Comparison of ENCODE assay signal across 8 mouse cellular contexts in the genomic region with DNA sequence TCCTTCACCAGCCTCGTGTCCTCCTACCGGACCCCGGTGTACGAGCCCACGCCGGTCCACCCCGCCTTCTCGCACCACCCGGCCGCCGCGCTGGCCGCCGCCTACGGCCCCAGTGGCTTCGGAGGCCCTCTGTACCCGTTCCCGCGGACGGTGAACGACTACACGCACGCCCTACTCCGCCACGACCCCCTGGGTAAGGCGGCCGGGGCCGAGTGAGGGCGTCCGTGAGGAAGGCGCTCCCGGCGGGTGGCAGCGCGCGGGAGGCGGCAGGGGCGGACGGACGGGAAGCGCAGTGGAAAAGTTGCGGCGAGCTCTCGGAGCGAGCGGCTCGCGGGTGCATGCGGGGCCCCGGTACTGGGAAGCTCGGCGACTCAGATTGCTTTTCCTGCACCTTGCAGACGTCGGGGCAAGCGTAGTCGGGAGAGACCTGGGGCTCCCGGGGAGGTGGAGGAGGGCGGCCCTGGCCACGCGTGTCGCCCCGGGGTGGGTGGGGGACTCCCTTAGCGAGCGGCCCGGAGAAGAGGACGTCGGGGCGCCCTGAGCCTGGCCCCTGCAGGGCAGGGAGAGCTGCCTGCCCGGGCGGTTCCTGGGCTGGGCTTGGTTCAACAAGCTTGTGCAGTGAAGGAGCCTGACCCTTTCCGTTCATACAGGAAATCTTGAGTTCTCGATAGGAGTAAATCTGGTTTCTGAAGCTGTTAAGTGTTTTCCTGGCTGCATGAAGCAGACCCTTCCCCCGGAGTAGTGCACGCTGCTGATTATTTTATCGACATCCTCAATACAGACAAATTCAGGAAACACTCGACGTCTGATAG. TPM values are rescaled to one million over a fixed set of nuclear protein-coding genes. Genes with fewer than 3 reads are reported as not detected.
DNase-seq lines count a peak whose midpoint lies in the region; ATAC-seq and TF ChIP-seq lines count a peak whose summit lies in the region.

No protein-coding gene starts in this region.

- peak overlapping the region; percentile 81 for H3K9ac ChIP-seq in lung, embryonic 16.5 days (ENCODE audit: low read length)

- peak overlapping the region; percentile 66 for H3K27ac ChIP-seq in kidney, adult 2 months (ENCODE audit: insufficient read depth, low read depth, low read length)
- H3K27ac ChIP-seq in lung, embryonic 16.5 days (ENCODE audit: low read length) = peak overlapping the region; percentile 94

- H3K4me1 ChIP-seq in kidney, adult 2 months (ENCODE audit: control insufficient read depth, insufficient read depth, low read length) = no peaks in the 10 kb centered on the region
- peaks cover 11% of the 10 kb centered on the region; the same call in 1 of the 2 replicates for H3K4me1 ChIP-seq in lung, embryonic 16.5 days (replicated peaks; ENCODE audit: control insufficient read depth, insufficient read depth, low read length)

- H3K36me3 ChIP-seq in kidney, adult 2 months (ENCODE audit: control insufficient read depth, insufficient read depth, low read length) = no peaks in the 10 kb centered on the region
- no peaks in the 10 kb centered on the region for H3K36me3 ChIP-seq in lung, embryonic 16.5 days (ENCODE audit: control insufficient read depth, insufficient read depth, low read length)

- no peaks in the 10 kb centered on the region; the same call in 1 of the 2 replicates for H3K9me3 ChIP-seq in lung, embryonic 16.5 days (ENCODE audit: control insufficient read depth, low read length)

- peaks cover 7% of the 10 kb centered on the region for H3K27me3 ChIP-seq in kidney, adult 2 months (replicated peaks; ENCODE audit: control insufficient read depth, insufficient read depth, low read length)
- peaks cover 56% of the 10 kb centered on the region for H3K27me3 ChIP-seq in lung, embryonic 16.5 days (ENCODE audit: control insufficient read depth, insufficient read depth, low read depth, low read length)

- WGBS in kidney, adult 2 months = under 1% methylated on average over 77 of the region's 77 CpGs
- WGBS in lung, embryonic 16.5 days = under 1% methylated on average over 72 of the region's 77 CpGs

- peak overlapping the region; percentile 81 for H3K4me2 ChIP-seq in lung, embryonic 16.5 days (ENCODE audit: low read depth, low read length)

- DNase-seq in layer of hippocampus, postnatal 10 days (ENCODE audit: low spot score in 2 of 2) = peak; percentile 12 to 15
- DNase-seq in layer of hippocampus, adult 9-10 months (ENCODE audit: low spot score) = no peak
- peak; percentile 41 for DNase-seq in embryo, embryonic 10 days (ENCODE audit: low spot score)
- peak; percentile 74 to 89 for DNase-seq in heart, adult 9 months (ENCODE audit: low spot score in 2 of 2)
- peak; percentile 81 for DNase-seq in kidney, adult 2 months
- peak; percentile 48 for DNase-seq in yolk sac, embryonic 10.5 days (ENCODE audit: low spot score)

- peak; percentile 87 for ATAC-seq in lung, embryonic 16.5 days (ENCODE audit: low read depth)
- peak; percentile 30; the same call in 1 of the 2 replicates for ATAC-seq in neutrophil, adult 5-6 weeks (ENCODE audit: extremely low read depth, insufficient number of reproducible peaks, low FRiP score, poor library complexity, severe bottlenecking)

- peak overlapping the region; percentile 71 for H3K4me3 ChIP-seq in kidney, adult 2 months (ENCODE audit: insufficient read depth, low read depth, low read length)
- H3K4me3 ChIP-seq in lung, embryonic 16.5 days (ENCODE audit: low read length) = peak overlapping the region; percentile 74

- no peak for TF ChIP-seq CTCF in kidney, adult 2 months (conservative IDR thresholded peaks at IDR 0.05; ENCODE audit: insufficient read depth, insufficient read length, low read depth, low read length)

- TF ChIP-seq POLR2A in kidney, adult 2 months (IDR thresholded peaks at IDR 0.05; ENCODE audit: low read depth, low read length) = no peak

RNA-seq across cellular contexts. Expression of a gene that starts 0.6 kb away (rescaled TPM):
- total RNA-seq in layer of hippocampus, postnatal 10 days (2021) = 1 to 10 TPM; 2.3 to 3.5 TPM
- polyA plus RNA-seq in kidney, adult 2 months (2012; rRNA removed) = 3.2 and 3.4 TPM in 2 replicates
- polyA plus RNA-seq in lung, embryonic 16.5 days (2015; fragmentation: Nextera tagmentation; extraction: Ambion mirVana) = 38.3 and 40.2 TPM in 2 replicates
- 57.2 and 72.9 TPM in 2 replicates for total RNA-seq in neutrophil, adult 5-6 weeks (2017)

RNA-seq across cellular contexts. Expression of a gene that starts 59.0 kb away (rescaled TPM):
- total RNA-seq in layer of hippocampus, postnatal 10 days (2021) = 1 to 10 TPM; 4.5 to 5.1 TPM
- 0.18 and 0.30 TPM in 2 replicates for polyA plus RNA-seq in kidney, adult 2 months (2012; rRNA removed)
- polyA plus RNA-seq in lung, embryonic 16.5 days (2015; fragmentation: Nextera tagmentation; extraction: Ambion mirVana) = 64.5 and 73.1 TPM in 2 replicates
- 0.61 and 0.70 TPM in 2 replicates for total RNA-seq in neutrophil, adult 5-6 weeks (2017)

Comparison
In these comparisons a context has a peak if more than half of its experiments do, and no peak if none do; other contexts are left out.
1. RNA of a gene that starts 0.6 kb away (total RNA-seq): 57.2 to 72.9 TPM in neutrophil, adult 5-6 weeks; 2.3 to 3.5 TPM in layer of hippocampus, postnatal 10 days; every median in the first group is over 10 times any median in the second.